Mouse (Mus musculus): ENCODE measurements around the gene Sod1.
"Not testable (repeated sequence)": the region's sequence is repeated elsewhere in the genome, so short reads cannot be mapped to it uniquely, and the experiment has no call there.

Sod1 gene

GRCm38 (mm10) chr16:90208996-90209395 is 11.6 kb upstream of the Sod1 start:
- in situ Hi-C loops (cut with MboI, MseI) = no loop called here

- in situ Hi-C loops (cut with MboI, MseI) = no loop called here
Measured at GRCm38 (mm10) chr16:90210717-90211116, 9.8 kb upstream of the Sod1 start.

- in situ Hi-C loops (cut with MboI, MseI) = no loop called here
Measured at GRCm38 (mm10) chr16:90211767-90212166, 8.8 kb upstream of the Sod1 start.

GRCm38 (mm10) chr16:90213477-90214339 is 6.8 kb upstream of the Sod1 start:
- in situ Hi-C loops (cut with MboI, MseI) = no loop called here

- in situ Hi-C loops (cut with MboI, MseI) = no loop called here
Measured at GRCm38 (mm10) chr16:90214731-90215565, 5.6 kb upstream of the Sod1 start.

- in situ Hi-C loops (cut with MboI, MseI) = not testable (repeated sequence)
Measured at GRCm38 (mm10) chr16:90215879-90216278, 4.7 kb upstream of the Sod1 start.

GRCm38 (mm10) chr16:90216414-90216813 is 4.1 kb upstream of the Sod1 start:
- in situ Hi-C loops (cut with MboI, MseI) = no loop called here

GRCm38 (mm10) chr16:90217356-90217755 is 3.2 kb upstream of the Sod1 start:
- in situ Hi-C loops (cut with MboI, MseI) = no loop called here

- in situ Hi-C loops (cut with MboI, MseI) = no loop called here
Measured at GRCm38 (mm10) chr16:90217926-90218325, 2.6 kb upstream of the Sod1 start.

- in situ Hi-C loops (cut with MboI, MseI) = not testable (repeated sequence)
Measured at GRCm38 (mm10) chr16:90219445-90219844, 1.1 kb upstream of the Sod1 start.

- in situ Hi-C loops (cut with MboI, MseI) = no loop called here
Measured at GRCm38 (mm10) chr16:90220892-90221431, 408 bp downstream of the Sod1 start.

GRCm38 (mm10) chr16:90221441-90222070 is 1.0 kb downstream of the Sod1 start:
- in situ Hi-C loops (cut with MboI, MseI) = no loop called here

GRCm38 (mm10) chr16:90229897-90230296 is 9.3 kb downstream of the Sod1 start:
- in situ Hi-C loops (cut with MboI, MseI) = loop anchor here in 1 of 2 experiments (25.0 kb wide), 1 partner anchor 1407 kb away; the partner anchor contains the start of genes Gart and Son

- in situ Hi-C loops (cut with MboI, MseI) = loop anchor here in 1 of 2 experiments (25.0 kb wide), 1 partner anchor 1406 kb away; the partner anchor contains the start of genes Gart and Son
Measured at GRCm38 (mm10) chr16:90231302-90231701, 10.7 kb downstream of the Sod1 start.

GRCm38 (mm10) chr16:90233702-90234101 is 13.1 kb downstream of the Sod1 start:
- in situ Hi-C loops (cut with MboI, MseI) = loop anchor here in 1 of 2 experiments (25.0 kb wide), 1 partner anchor 1404 kb away; the partner anchor contains the start of genes Gart and Son

GRCm38 (mm10) chr16:90234617-90235016 is 14.1 kb downstream of the Sod1 start:
- in situ Hi-C loops (cut with MboI, MseI) = loop anchor here in 1 of 2 experiments (25.0 kb wide), 1 partner anchor 1403 kb away; the partner anchor contains the start of genes Gart and Son

GRCm38 (mm10) chr16:90235188-90235587 is 14.6 kb downstream of the Sod1 start:
- in situ Hi-C loops (cut with MboI, MseI) = loop anchor here in 1 of 2 experiments (25.0 kb wide), 1 partner anchor 1402 kb away; the partner anchor contains the start of genes Gart and Son

- in situ Hi-C loops (cut with MboI, MseI) = loop anchor here in 1 of 2 experiments (25.0 kb wide), 1 partner anchor 1398 kb away; the partner anchor contains the start of genes Gart and Son
Measured at GRCm38 (mm10) chr16:90239128-90239746, 18.7 kb downstream of the Sod1 start.

- in situ Hi-C loops (cut with MboI, MseI) = loop anchor here in 1 of 2 experiments (25.0 kb wide), 1 partner anchor 1395 kb away; the partner anchor contains the start of genes Gart and Son
Measured at GRCm38 (mm10) chr16:90241875-90242274, 21.3 kb downstream of the Sod1 start.

Data from T-helper 17 cell (primary cell).